8 mouse cellular contexts compared by ENCODE assay signal in the genomic region with DNA sequence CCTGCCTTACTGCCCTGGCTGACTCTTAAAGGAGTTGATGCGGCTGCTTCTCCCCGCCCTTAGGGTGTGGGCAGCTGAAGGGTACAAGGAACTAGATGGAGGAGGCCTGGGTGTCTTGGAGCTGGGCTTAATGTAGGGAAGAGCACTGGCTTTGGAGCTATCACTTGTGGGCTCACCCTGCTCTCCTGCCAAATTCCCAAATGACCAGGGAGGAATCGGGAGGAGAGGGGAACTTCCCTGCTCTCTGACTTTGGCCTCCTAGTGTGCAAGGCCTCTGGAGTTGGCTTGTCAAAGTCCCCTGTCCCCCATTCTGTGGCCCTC. TPM values are rescaled to one million over a fixed set of nuclear protein-coding genes. Genes with fewer than 3 reads are reported as not detected.
DNase-seq lines count a peak whose midpoint lies in the region; ATAC-seq and TF ChIP-seq lines count a peak whose summit lies in the region.

No protein-coding gene starts in this region.

- ATAC-seq in kidney, postnatal 0 days (replicated peaks; ENCODE audit: low FRiP score, low read depth): no peak

- 3% methylated on average over 3 of the region's 3 CpGs for WGBS in kidney, postnatal 0 days
- 13% methylated on average over 3 of the region's 3 CpGs for WGBS in limb, embryonic 10.5 days

- peak overlapping the region; percentile 84 for H3K4me2 ChIP-seq in kidney, postnatal 0 days (ENCODE audit: low read length)
- peak overlapping the region; percentile 90 for H3K4me2 ChIP-seq in myocyte (ENCODE audit: low read depth)

- H3K9ac ChIP-seq in kidney, postnatal 0 days (ENCODE audit: low read depth, low read length): peak overlapping the region; percentile 59

- H3K4me3 ChIP-seq in kidney, postnatal 0 days (replicated peaks; ENCODE audit: low read depth, low read length): peak overlapping the region; percentile 67
- H3K4me3 ChIP-seq in embryonic fibroblast, embryonic 13.5 days (ENCODE audit: insufficient read depth, low read length): peak overlapping the region; percentile 63
- H3K4me3 ChIP-seq in limb, embryonic 10.5 days: peak overlapping the region; percentile 91
- peak overlapping the region; percentile 46 for H3K4me3 ChIP-seq in myocyte

- no peak for TF ChIP-seq CTCF in kidney, postnatal 0 days (IDR thresholded peaks at IDR 0.05; ENCODE audit: low read depth)
- no peak for TF ChIP-seq CTCF in embryonic fibroblast, embryonic 13.5 days (IDR thresholded peaks at IDR 0.05; ENCODE audit: borderline replicate concordance, insufficient read depth, low read length)

- H3ac ChIP-seq in myocyte (ENCODE audit: control insufficient read depth, insufficient read length): peak overlapping the region; percentile 26

- peaks cover 9% of the 10 kb centered on the region; the same call in 1 of the 2 replicates for H3K36me3 ChIP-seq in kidney, postnatal 0 days (ENCODE audit: insufficient read depth, low read length)
- peaks cover 34% of the 10 kb centered on the region for H3K36me3 ChIP-seq in limb, embryonic 10.5 days
- H3K36me3 ChIP-seq in myocyte (ENCODE audit: control insufficient read depth, insufficient read depth): peaks cover 10% of the 10 kb centered on the region

- no peaks in the 10 kb centered on the region for H3K27me3 ChIP-seq in kidney, postnatal 0 days (ENCODE audit: insufficient read depth, low read length)
- H3K27me3 ChIP-seq in limb, embryonic 10.5 days (ENCODE audit: low read depth, poor library complexity, severe bottlenecking): peaks cover 11% of the 10 kb centered on the region; the same call in 1 of the 2 replicates
- peaks cover 10% of the 10 kb centered on the region for H3K27me3 ChIP-seq in myocyte (ENCODE audit: control insufficient read depth, insufficient read depth, insufficient read length)

- TF ChIP-seq POLR2A in embryonic fibroblast, embryonic 13.5 days (IDR thresholded peaks at IDR 0.05; ENCODE audit: low read depth, low read length): peak; percentile 55
- no peak for TF ChIP-seq POLR2A in myocyte (IDR thresholded peaks at IDR 0.05; ENCODE audit: insufficient read length, low read depth)

- H3K9me3 ChIP-seq in kidney, postnatal 0 days (replicated peaks; ENCODE audit: low read length): no peaks in the 10 kb centered on the region
- H3K9me3 ChIP-seq in limb, embryonic 10.5 days (replicated peaks): no peaks in the 10 kb centered on the region

- no peak for DNase-seq in kidney, postnatal 0 days (ENCODE audit: low spot score)
- DNase-seq in kidney, postnatal 10 days: no peak
- no peak for DNase-seq in limb, embryonic 10.5 days (ENCODE audit: low spot score)
- DNase-seq in adipocyte (ENCODE audit: low spot score): no peak
- no peak for DNase-seq in cerebellum, adult 11-12 months
- no peak for DNase-seq in thymus, postnatal 4 days

- H3K27ac ChIP-seq in kidney, postnatal 0 days: peak overlapping the region; percentile 76
- peak overlapping the region; percentile 32; the same call in 1 of the 2 replicates for H3K27ac ChIP-seq in embryonic fibroblast, embryonic 13.5 days (ENCODE audit: insufficient read depth, low read length)
- H3K27ac ChIP-seq in limb, embryonic 10.5 days: peak overlapping the region; percentile 90

- H3K79me2 ChIP-seq in myocyte (ENCODE audit: control insufficient read depth, insufficient read depth): peaks cover 14% of the 10 kb centered on the region

- peaks cover 17% of the 10 kb centered on the region for H3K4me1 ChIP-seq in kidney, postnatal 0 days (replicated peaks; ENCODE audit: insufficient read depth, low read length)
- peaks cover 3% of the 10 kb centered on the region; the same call in 1 of the 2 replicates for H3K4me1 ChIP-seq in embryonic fibroblast, embryonic 13.5 days (ENCODE audit: control insufficient read depth, insufficient read depth, low read length)
- H3K4me1 ChIP-seq in limb, embryonic 10.5 days: peaks cover 30% of the 10 kb centered on the region

TF ChIP-seq in myocyte, 11 proteins besides CTCF, POLR2A, EP300 and RAD21:
- TF ChIP-seq TCF12 (IDR thresholded peaks at IDR 0.05; ENCODE audit: insufficient read depth, poor library complexity, severe bottlenecking): no peak
- TF ChIP-seq POLR2AphosphoS2 (IDR thresholded peaks at IDR 0.05; ENCODE audit: insufficient read length, low read depth): no peak
- TF ChIP-seq E2F4 (IDR thresholded peaks at IDR 0.05; ENCODE audit: insufficient read depth): no peak
- TF ChIP-seq CEBPB (IDR thresholded peaks at IDR 0.05; ENCODE audit: insufficient read depth, poor library complexity, severe bottlenecking): no peak
- TF ChIP-seq REST (IDR thresholded peaks at IDR 0.05; ENCODE audit: insufficient read depth, insufficient read length): no peak
- no peak for TF ChIP-seq USF1 (IDR thresholded peaks at IDR 0.05; ENCODE audit: low read depth)
- TF ChIP-seq MYOD1 (IDR thresholded peaks at IDR 0.05; ENCODE audit: control insufficient read depth in 1 of 3, insufficient read length in 2 of 3, low read depth in 2 of 3): no peak
- TF ChIP-seq SRF (IDR thresholded peaks at IDR 0.05; ENCODE audit: control insufficient read depth, insufficient read length, low read depth): no peak
- no peak for TF ChIP-seq MYOG (IDR thresholded peaks at IDR 0.05; ENCODE audit: control insufficient read depth in 1 of 3, insufficient read depth in 1 of 3, insufficient read length in 2 of 3, low read depth in 2 of 3)
- TF ChIP-seq TCF3 (IDR thresholded peaks at IDR 0.05; ENCODE audit: insufficient read length, low read depth): no peak
- TF ChIP-seq MAX (IDR thresholded peaks at IDR 0.05; ENCODE audit: low read depth): no peak

RNA-seq across cellular contexts. Expression of a gene that starts 0.7 kb away (rescaled TPM):
- 44.8 and 47.8 TPM in 2 replicates for polyA plus RNA-seq in kidney, postnatal 0 days (2015; fragmentation: Nextera tagmentation; extraction: Ambion mirVana)
- 90.6 and 110 TPM in 2 replicates for polyA plus RNA-seq in embryonic fibroblast, embryonic 13.5 days (2011; ENCODE audit: insufficient read length, low read depth, missing spikeins)
- polyA plus RNA-seq in limb, embryonic 10.5 days (2016; fragmentation: Nextera tagmentation; extraction: Ambion mirVana): 42.8 and 49.9 TPM in 2 replicates
- 161 TPM for polyA plus RNA-seq in myocyte (2012; fragmentation: generic; extraction: Trizol)

RNA-seq across cellular contexts. Expression of a gene that starts 22.9 kb away (rescaled TPM):
- polyA plus RNA-seq in kidney, postnatal 0 days (2015; fragmentation: Nextera tagmentation; extraction: Ambion mirVana): 3.0 and 4.6 TPM in 2 replicates
- polyA plus RNA-seq in embryonic fibroblast, embryonic 13.5 days (2011; ENCODE audit: insufficient read length, low read depth, missing spikeins): 9.6 and 13.3 TPM in 2 replicates
- 1.1 and 2.1 TPM in 2 replicates for polyA plus RNA-seq in limb, embryonic 10.5 days (2016; fragmentation: Nextera tagmentation; extraction: Ambion mirVana)
- polyA plus RNA-seq in myocyte (2012; fragmentation: generic; extraction: Trizol): 77.1 TPM

RNA-seq across cellular contexts. Expression of a gene that starts 23.4 kb away (rescaled TPM):
- 128 and 131 TPM in 2 replicates for polyA plus RNA-seq in kidney, postnatal 0 days (2015; fragmentation: Nextera tagmentation; extraction: Ambion mirVana)
- 3.5 and 5.0 TPM in 2 replicates for polyA plus RNA-seq in embryonic fibroblast, embryonic 13.5 days (2011; ENCODE audit: insufficient read length, low read depth, missing spikeins)
- 8.1 and 8.5 TPM in 2 replicates for polyA plus RNA-seq in limb, embryonic 10.5 days (2016; fragmentation: Nextera tagmentation; extraction: Ambion mirVana)
- polyA plus RNA-seq in myocyte (2012; fragmentation: generic; extraction: Trizol): 9.8 TPM

RNA-seq across cellular contexts. Expression of a gene that starts 33.4 kb away (rescaled TPM):
- polyA plus RNA-seq in kidney, postnatal 0 days (2015; fragmentation: Nextera tagmentation; extraction: Ambion mirVana): not detected in 2 replicates
- not detected in 2 replicates for polyA plus RNA-seq in embryonic fibroblast, embryonic 13.5 days (2011; ENCODE audit: insufficient read length, low read depth, missing spikeins)
- not detected in 2 replicates for polyA plus RNA-seq in limb, embryonic 10.5 days (2016; fragmentation: Nextera tagmentation; extraction: Ambion mirVana)
- polyA plus RNA-seq in myocyte (2012; fragmentation: generic; extraction: Trizol): not detected

RNA-seq across cellular contexts. Expression of a gene that starts 39.3 kb away (rescaled TPM):
- 0.10 and 0.24 TPM in 2 replicates for polyA plus RNA-seq in kidney, postnatal 0 days (2015; fragmentation: Nextera tagmentation; extraction: Ambion mirVana)
- polyA plus RNA-seq in embryonic fibroblast, embryonic 13.5 days (2011; ENCODE audit: insufficient read length, low read depth, missing spikeins): not detected in 2 replicates
- 0.06 TPM in 1 of 2 replicates, not detected in the other for polyA plus RNA-seq in limb, embryonic 10.5 days (2016; fragmentation: Nextera tagmentation; extraction: Ambion mirVana)
- polyA plus RNA-seq in myocyte (2012; fragmentation: generic; extraction: Trizol): 0.08 TPM

Comparison
In these comparisons a context has a peak if more than half of its experiments do, and no peak if none do; other contexts are left out.
1. H3K27ac ChIP-seq: peak in every context shown above with its lines; median percentile 90 in limb, embryonic 10.5 days; 76 in kidney, postnatal 0 days; 32 in embryonic fibroblast, embryonic 13.5 days.
2. RNA of a gene that starts 23.4 kb away (polyA plus RNA-seq): 128 to 131 TPM in kidney, postnatal 0 days; 9.8 TPM in myocyte (single experiment), 8.1 to 8.5 TPM in limb, embryonic 10.5 days and 3.5 to 5.0 TPM in embryonic fibroblast, embryonic 13.5 days; every median in the first group is over 10 times any median in the second.
3. Peak in every context shown above with its lines, with median percentiles within 50 percentile points of each other: H3K4me3 ChIP-seq.